Mouse (Mus musculus) midbrain, embryonic 12.5 days (tissue): ENCODE data around the gene Tspan33. TPM values are rescaled to one million over a fixed set of nuclear protein-coding genes. Genes with fewer than 3 reads are reported as not detected.

ENCODE experiments used
- ATAC-seq: fragments of 200-750 bp; cut with Nextera tagmentation; 2 replicates; pipeline ENCODE4 v1.8.0; 2017; ENCODE audit warnings: low read depth, moderate TSS enrichment, moderate library complexity; ENCODE audit not compliant: low FRiP score
- H3K27ac ChIP-seq: fragments of 300-500 bp; sonication (generic); replicated peaks from 2 replicates; pipeline ENCODE4 v1.5.1; 2016; ENCODE audit warnings: mild to moderate bottlenecking
- H3K27me3 ChIP-seq: fragments of 300-500 bp; sonication (generic); 2 replicates; pipeline ENCODE4 v1.6.1; 2016; ENCODE audit warnings: mild to moderate bottlenecking
- H3K36me3 ChIP-seq: fragments of 300-500 bp; sonication (generic); 2 replicates; pipeline ENCODE4 v1.6.1; 2016
- H3K4me1 ChIP-seq: fragments of 300-500 bp; sonication (generic); 2 replicates; pipeline ENCODE4 v1.6.1; 2016
- H3K4me2 ChIP-seq: fragments of 300-500 bp; sonication (generic); replicated peaks from 2 replicates; pipeline ENCODE4 v1.6.1; 2016; ENCODE audit warnings: mild to moderate bottlenecking, moderate library complexity
- H3K4me3 ChIP-seq: fragments of 300-500 bp; sonication (generic); 2 replicates; pipeline ENCODE4 v1.5.1; 2016; ENCODE audit warnings: mild to moderate bottlenecking
- H3K9ac ChIP-seq: fragments of 300-500 bp; sonication (generic); replicated peaks from 2 replicates; pipeline ENCODE4 v1.6.1; 2016; ENCODE audit warnings: mild to moderate bottlenecking, moderate library complexity
- H3K9me3 ChIP-seq: fragments of 300-500 bp; sonication (generic); 2 replicates; pipeline ENCODE4 v1.6.1; 2016; ENCODE audit warnings: mild to moderate bottlenecking
- WGBS: fragments of 180-500 bp; shearing (Covaris S2); methylation state at CpG from one replicate; pipeline ENCODE4 v1.1.7; 2016; 5-methylcytosine and 5-hydroxymethylcytosine counted together
- polyA plus RNA-seq: library from polyadenylated mRNA; unstranded; fragments of >200 nt; fragmentation: Nextera tagmentation; extraction: Ambion mirVana; gene quantifications from 2 replicates; pipeline ENCODE4 v1.2.1, GENCODE M21; 2016

The Tspan33 gene
- polyA plus RNA-seq, 1 experiment from 2014 or later = 7.7 TPM

GRCm38 (mm10) chr6:29761282-29761681, 67.3 kb downstream of the Tspan33 start:
- Histone ChIP-seq H3K36me3 (peaks cover 35% of the 10 kb centered on the region), H3K9me3 (no peaks in the 10 kb centered on the region), H3K9ac (no peak overlapping the region), H3K4me3 (no peak overlapping the region), H3K4me2 (no peak overlapping the region), H3K27ac (no peak overlapping the region), H3K27me3 (no peaks in the 10 kb centered on the region), H3K4me1 (no peaks in the 10 kb centered on the region)
- WGBS = 92% methylated on average over 4 of the region's 4 CpGs
- ATAC-seq = no peak

- no peak for ATAC-seq
- Histone ChIP-seq H3K36me3 (peaks cover 24% of the 10 kb centered on the region), H3K27ac (no peak overlapping the region), H3K9ac (no peak overlapping the region), H3K4me2 (no peak overlapping the region), H3K9me3 (no peaks in the 10 kb centered on the region), H3K4me3 (no peak overlapping the region), H3K4me1 (no peaks in the 10 kb centered on the region), H3K27me3 (no peaks in the 10 kb centered on the region)
- WGBS = 66% methylated on average over 4 of the region's 4 CpGs
Observed at GRCm38 (mm10) chr6:29762524-29762923, 68.5 kb downstream of the Tspan33 start.

- no peak overlapping the region for H3K9ac ChIP-seq
- H3K4me2 ChIP-seq = no peak overlapping the region
- 88% methylated on average over 2 of the region's 2 CpGs for WGBS
- no peak for ATAC-seq
- H3K27ac ChIP-seq = no peak overlapping the region
- peaks cover 10% of the 10 kb centered on the region for H3K4me1 ChIP-seq
- H3K4me3 ChIP-seq = no peak overlapping the region
- no peaks in the 10 kb centered on the region for H3K36me3 ChIP-seq
- no peaks in the 10 kb centered on the region for H3K9me3 ChIP-seq
- no peaks in the 10 kb centered on the region for H3K27me3 ChIP-seq
Observed at GRCm38 (mm10) chr6:29766874-29767273, 72.9 kb downstream of the Tspan33 start.

Other genes with a start within 250 kb of the Tspan33 start
- 210 and 211 TPM in 2 replicates for gene Atp6v1f, start 226.5 kb upstream of the Tspan33 start, polyA plus RNA-seq
- gene Atp6v1fnb, start 222.8 kb upstream of the Tspan33 start, polyA plus RNA-seq = not detected in 2 replicates
- 13.7 and 17.2 TPM in 2 replicates for gene Kcp, start 186.3 kb upstream of the Tspan33 start, polyA plus RNA-seq
- gene Irf5, start 167.6 kb upstream of the Tspan33 start, polyA plus RNA-seq = 1.5 and 2.7 TPM in 2 replicates
- gene Tnpo3, start 84.3 kb upstream of the Tspan33 start, polyA plus RNA-seq = 116 TPM in 2 replicates
- gene Smo, start 41.3 kb downstream of the Tspan33 start, polyA plus RNA-seq = 46.3 and 48.8 TPM in 2 replicates
- 17.2 and 18.0 TPM in 2 replicates for gene Ahcyl2, start 73.8 kb downstream of the Tspan33 start, polyA plus RNA-seq
- 0.84 and 0.96 TPM in 2 replicates for gene Strip2, start 222.8 kb downstream of the Tspan33 start, polyA plus RNA-seq